17 mouse cellular contexts compared by ENCODE assay signal in the genomic region with DNA sequence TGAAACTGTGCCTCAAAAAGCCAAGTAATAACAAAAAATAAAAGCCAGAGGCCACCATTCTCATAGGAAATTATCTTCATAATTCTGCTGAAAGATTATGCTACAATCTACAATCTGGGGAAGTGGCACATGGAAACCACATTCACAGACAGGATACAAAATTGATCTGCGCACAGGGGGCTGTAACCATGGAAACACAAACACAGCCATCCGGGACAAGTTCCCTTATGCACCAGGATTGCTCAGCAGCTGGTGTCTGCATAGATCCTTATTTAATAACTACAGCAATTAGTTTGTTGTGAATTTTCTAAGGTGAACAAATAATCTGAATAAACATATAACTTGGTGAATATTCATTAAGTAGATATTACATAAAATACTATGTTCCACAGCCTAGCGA.
DNase-seq lines count a peak whose midpoint lies in the region; ATAC-seq lines count a peak whose summit lies in the region.
"Had no signal": no experiment of that assay in that cellular context is flagged by ENCODE, and none has a peak within 500 bp of the region (broad histone marks: within the 10 kb centered on the region; RNA-seq: fewer than 3 reads in every experiment).

No protein-coding gene starts in this region.

- DNase-seq in forebrain, embryonic 14.5 days (ENCODE audit: low spot score), result peak; percentile 66
- peak; percentile 19 for DNase-seq in midbrain, embryonic 10.5 days (ENCODE audit: low spot score)
- peak; percentile 37 to 44 for DNase-seq in layer of hippocampus, adult 8-10 months (ENCODE audit: low spot score in 2 of 2)
- DNase-seq in retina, embryonic 14.5 days (ENCODE audit: low spot score), result peak; percentile 36
- DNase-seq in cerebellum, adult 11-12 months, result no peak
- no peak for DNase-seq in kidney, postnatal 10 days
- DNase-seq: heart, adult 2 months; heart, postnatal 10 days; kidney, postnatal 4 days; right cerebral cortex, adult 18-20 months had no signal

- H3K4me3 ChIP-seq in forebrain, embryonic 14.5 days (ENCODE audit: low read depth, low read length), result no peak overlapping the region
- no peak overlapping the region for H3K4me3 ChIP-seq in forebrain, embryonic 12.5 days (replicated peaks)
- no peak overlapping the region for H3K4me3 ChIP-seq in midbrain, embryonic 10.5 days
- no peak overlapping the region for H3K4me3 ChIP-seq in midbrain, embryonic 15.5 days
- H3K4me3 ChIP-seq: erythroblast, embryonic 14.5 days; heart, adult 2 months; liver, embryonic 12.5 days; neural tube, embryonic 15.5 days had no signal

- H3K4me2 ChIP-seq in forebrain, embryonic 14.5 days (ENCODE audit: low read length), result no peak overlapping the region
- H3K4me2 ChIP-seq in forebrain, embryonic 12.5 days, result no peak overlapping the region
- H3K4me2 ChIP-seq in midbrain, embryonic 15.5 days, result no peak overlapping the region
- H3K4me2 ChIP-seq: liver, embryonic 12.5 days; neural tube, embryonic 15.5 days had no signal

- no peak overlapping the region for H3K9ac ChIP-seq in forebrain, embryonic 14.5 days (ENCODE audit: low read length)
- no peak overlapping the region for H3K9ac ChIP-seq in forebrain, embryonic 12.5 days
- no peak overlapping the region for H3K9ac ChIP-seq in midbrain, embryonic 15.5 days
- H3K9ac ChIP-seq: liver, embryonic 12.5 days; neural tube, embryonic 15.5 days had no signal

- no peaks in the 10 kb centered on the region for H3K9me3 ChIP-seq in forebrain, embryonic 14.5 days (replicated peaks; ENCODE audit: control insufficient read depth, low read length)
- H3K9me3 ChIP-seq in forebrain, embryonic 12.5 days, result no peaks in the 10 kb centered on the region
- no peaks in the 10 kb centered on the region for H3K9me3 ChIP-seq in midbrain, embryonic 10.5 days (replicated peaks)
- H3K9me3 ChIP-seq in midbrain, embryonic 15.5 days, result no peaks in the 10 kb centered on the region
- H3K9me3 ChIP-seq: liver, embryonic 12.5 days; neural tube, embryonic 15.5 days had no signal

- 52% methylated on average over 3 of the region's 3 CpGs for WGBS in forebrain, embryonic 14.5 days
- WGBS in forebrain, embryonic 12.5 days, result 66% methylated on average over 3 of the region's 3 CpGs
- WGBS in midbrain, embryonic 10.5 days, result 76% methylated on average over 3 of the region's 3 CpGs
- WGBS in midbrain, embryonic 15.5 days, result 36% methylated on average over 3 of the region's 3 CpGs

- no peak overlapping the region for H3K27ac ChIP-seq in forebrain, embryonic 14.5 days (ENCODE audit: low read depth, low read length)
- H3K27ac ChIP-seq in forebrain, embryonic 12.5 days, result no peak overlapping the region
- no peak overlapping the region for H3K27ac ChIP-seq in midbrain, embryonic 10.5 days (replicated peaks)
- no peak overlapping the region for H3K27ac ChIP-seq in midbrain, embryonic 15.5 days
- H3K27ac ChIP-seq: heart, adult 2 months; liver, embryonic 12.5 days; neural tube, embryonic 15.5 days had no signal

- peaks cover 8% of the 10 kb centered on the region; the same call in 1 of the 2 replicates for H3K4me1 ChIP-seq in forebrain, embryonic 14.5 days (ENCODE audit: control insufficient read depth, insufficient read depth, low read length)
- peaks cover 19% of the 10 kb centered on the region for H3K4me1 ChIP-seq in forebrain, embryonic 12.5 days
- H3K4me1 ChIP-seq in midbrain, embryonic 10.5 days, result peaks cover 23% of the 10 kb centered on the region
- peaks cover 20% of the 10 kb centered on the region for H3K4me1 ChIP-seq in midbrain, embryonic 15.5 days

- peak; percentile 62; the same call in 1 of the 2 replicates for ATAC-seq in forebrain, embryonic 14.5 days
- ATAC-seq in forebrain, embryonic 12.5 days (ENCODE audit: low FRiP score), result no peak
- no peak for ATAC-seq in midbrain, embryonic 15.5 days (replicated peaks)
- ATAC-seq: intestine, postnatal 0 days; liver, embryonic 12.5 days; lung, postnatal 0 days had no signal

- H3K36me3 ChIP-seq in forebrain, embryonic 14.5 days (ENCODE audit: control insufficient read depth, insufficient read depth, low read length), result no peaks in the 10 kb centered on the region
- no peaks in the 10 kb centered on the region for H3K36me3 ChIP-seq in forebrain, embryonic 12.5 days (replicated peaks)
- H3K36me3 ChIP-seq in midbrain, embryonic 10.5 days, result no peaks in the 10 kb centered on the region
- no peaks in the 10 kb centered on the region for H3K36me3 ChIP-seq in midbrain, embryonic 15.5 days (replicated peaks)
- H3K36me3 ChIP-seq: liver, embryonic 12.5 days; neural tube, embryonic 15.5 days had no signal

- no peaks in the 10 kb centered on the region for H3K27me3 ChIP-seq in forebrain, embryonic 14.5 days (replicated peaks; ENCODE audit: control insufficient read depth, insufficient read depth, low read length)
- no peaks in the 10 kb centered on the region for H3K27me3 ChIP-seq in forebrain, embryonic 12.5 days
- no peaks in the 10 kb centered on the region for H3K27me3 ChIP-seq in midbrain, embryonic 10.5 days (ENCODE audit: low read depth, poor library complexity, severe bottlenecking)
- H3K27me3 ChIP-seq in midbrain, embryonic 15.5 days (replicated peaks), result no peaks in the 10 kb centered on the region
- H3K27me3 ChIP-seq: liver, embryonic 12.5 days; neural tube, embryonic 15.5 days had no signal

Comparison
In these comparisons a context has a peak if more than half of its experiments do, and no peak if none do; other contexts are left out.
1. DNase-seq: peak in forebrain, embryonic 14.5 days (single experiment), midbrain, embryonic 10.5 days (single experiment), layer of hippocampus, adult 8-10 months (2 of 2) and retina, embryonic 14.5 days (single experiment); none in cerebellum, adult 11-12 months (single experiment) and kidney, postnatal 10 days (single experiment).